Mouse (Mus musculus) hindbrain, embryonic 16.5 days (tissue): Measurements from ENCODE around the gene Hnf4a. TPM values are rescaled to one million over a fixed set of nuclear protein-coding genes. Genes with fewer than 3 reads are reported as not detected.

ENCODE experiments used
- ATAC-seq: fragments of 200-750 bp; cut with Nextera tagmentation; 2 replicates; pipeline ENCODE4 v1.8.0; 2017; ENCODE audit warnings: moderate TSS enrichment, moderate library complexity
- H3K27ac ChIP-seq: fragments of 300-500 bp; sonication (generic); 2 replicates; pipeline ENCODE4 v1.5.1; 2014; ENCODE audit warnings: low read depth, mild to moderate bottlenecking, control low read depth, low read length, moderate library complexity
- H3K27me3 ChIP-seq: fragments of 300-500 bp; sonication (generic); replicated peaks from 2 replicates; pipeline ENCODE4 v1.6.1; 2014; ENCODE audit warnings: low read length; ENCODE audit not compliant: control insufficient read depth, insufficient read depth
- H3K36me3 ChIP-seq: fragments of 300-500 bp; sonication (generic); 2 replicates; pipeline ENCODE4 v1.6.1; 2014; ENCODE audit warnings: mild to moderate bottlenecking, low read length, moderate library complexity, mixed read lengths; ENCODE audit not compliant: control insufficient read depth, insufficient read depth
- H3K4me1 ChIP-seq: fragments of 300-500 bp; sonication (generic); 2 replicates; pipeline ENCODE4 v1.6.1; 2014; ENCODE audit warnings: low read depth, low read length; ENCODE audit not compliant: control insufficient read depth, insufficient read depth
- H3K4me2 ChIP-seq: fragments of 300-500 bp; sonication (generic); 2 replicates; pipeline ENCODE4 v1.6.1; 2014; ENCODE audit warnings: mild to moderate bottlenecking, low read length, control low read depth, moderate library complexity
- H3K4me3 ChIP-seq: fragments of 300-500 bp; sonication (generic); 2 replicates; pipeline ENCODE4 v1.5.1; 2014; ENCODE audit warnings: mild to moderate bottlenecking, low read length, control low read depth, moderate library complexity
- H3K9ac ChIP-seq: fragments of 300-500 bp; sonication (generic); 2 replicates; pipeline ENCODE4 v1.6.1; 2014; ENCODE audit warnings: low read depth, mild to moderate bottlenecking, control low read depth, low read length, moderate library complexity
- H3K9me3 ChIP-seq: fragments of 300-500 bp; sonication (generic); 2 replicates; pipeline ENCODE4 v1.6.1; 2014; ENCODE audit warnings: mild to moderate bottlenecking, low read length, moderate library complexity; ENCODE audit not compliant: control insufficient read depth
- WGBS: fragments of 180-500 bp; shearing (Covaris S2); extraction: QIAGEN DNeasy Blood & Tissue Kit; methylation state at CpG from one replicate; pipeline ENCODE4 v1.1.7; 2014; 5-methylcytosine and 5-hydroxymethylcytosine counted together
- polyA plus RNA-seq: library from polyadenylated mRNA; unstranded; fragments of >200 nt; fragmentation: Nextera tagmentation; extraction: Ambion mirVana; gene quantifications from 2 replicates; pipeline ENCODE4 v1.2.1, GENCODE M21; 2015

Gene Hnf4a
- polyA plus RNA-seq, 1 experiment from 2014 or later = not detected

- no peak overlapping the region for H3K4me2 ChIP-seq
- WGBS = 73% methylated on average over 12 of the region's 12 CpGs
- no peaks in the 10 kb centered on the region for H3K27me3 ChIP-seq
- H3K4me3 ChIP-seq = no peak overlapping the region
- H3K9me3 ChIP-seq = no peaks in the 10 kb centered on the region
- no peak overlapping the region for H3K9ac ChIP-seq
- no peaks in the 10 kb centered on the region for H3K4me1 ChIP-seq
- no peaks in the 10 kb centered on the region for H3K36me3 ChIP-seq
- ATAC-seq = no peak
- no peak overlapping the region for H3K27ac ChIP-seq
Observed at GRCm38 (mm10) chr2:163590211-163590610, 83.6 kb downstream of the Hnf4a start.

GRCm38 (mm10) chr2:163590996-163591395 is 84.4 kb downstream of the Hnf4a start:
- no peaks in the 10 kb centered on the region for H3K9me3 ChIP-seq
- 74% methylated on average over 5 of the region's 5 CpGs for WGBS
- no peak overlapping the region for H3K4me2 ChIP-seq
- H3K27ac ChIP-seq = no peak overlapping the region
- H3K9ac ChIP-seq = no peak overlapping the region
- no peak overlapping the region for H3K4me3 ChIP-seq
- no peaks in the 10 kb centered on the region for H3K27me3 ChIP-seq
- no peaks in the 10 kb centered on the region for H3K4me1 ChIP-seq
- H3K36me3 ChIP-seq = no peaks in the 10 kb centered on the region
- no peak for ATAC-seq

DNA sequence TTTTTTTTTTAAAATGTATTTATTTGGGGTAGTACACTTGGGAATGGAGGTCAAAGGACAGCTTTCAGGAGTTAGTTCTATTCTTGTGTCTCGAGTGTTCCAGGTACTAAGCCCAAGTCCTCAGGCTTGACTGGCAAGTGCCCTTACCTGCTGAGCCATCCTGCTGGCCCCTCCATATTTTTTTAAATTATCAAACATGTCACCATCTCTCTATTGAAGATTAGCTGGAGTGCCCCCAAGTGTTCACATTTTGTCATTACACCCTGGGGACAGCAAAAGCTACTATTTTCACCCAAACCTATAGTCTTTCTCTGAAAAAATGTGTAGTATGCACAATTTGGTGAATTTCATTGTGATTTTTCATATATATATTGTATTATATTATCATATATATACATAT is 85.5 kb downstream of the Hnf4a start:
- H3K27ac ChIP-seq = no peak overlapping the region
- no peaks in the 10 kb centered on the region for H3K9me3 ChIP-seq
- 92% methylated on average over 1 of the region's 1 CpGs for WGBS
- H3K4me3 ChIP-seq = no peak overlapping the region
- no peaks in the 10 kb centered on the region for H3K36me3 ChIP-seq
- H3K27me3 ChIP-seq = no peaks in the 10 kb centered on the region
- H3K4me2 ChIP-seq = no peak overlapping the region
- H3K9ac ChIP-seq = no peak overlapping the region
- H3K4me1 ChIP-seq = no peaks in the 10 kb centered on the region; the same call in 1 of the 2 replicates
- no peak for ATAC-seq

DNA sequence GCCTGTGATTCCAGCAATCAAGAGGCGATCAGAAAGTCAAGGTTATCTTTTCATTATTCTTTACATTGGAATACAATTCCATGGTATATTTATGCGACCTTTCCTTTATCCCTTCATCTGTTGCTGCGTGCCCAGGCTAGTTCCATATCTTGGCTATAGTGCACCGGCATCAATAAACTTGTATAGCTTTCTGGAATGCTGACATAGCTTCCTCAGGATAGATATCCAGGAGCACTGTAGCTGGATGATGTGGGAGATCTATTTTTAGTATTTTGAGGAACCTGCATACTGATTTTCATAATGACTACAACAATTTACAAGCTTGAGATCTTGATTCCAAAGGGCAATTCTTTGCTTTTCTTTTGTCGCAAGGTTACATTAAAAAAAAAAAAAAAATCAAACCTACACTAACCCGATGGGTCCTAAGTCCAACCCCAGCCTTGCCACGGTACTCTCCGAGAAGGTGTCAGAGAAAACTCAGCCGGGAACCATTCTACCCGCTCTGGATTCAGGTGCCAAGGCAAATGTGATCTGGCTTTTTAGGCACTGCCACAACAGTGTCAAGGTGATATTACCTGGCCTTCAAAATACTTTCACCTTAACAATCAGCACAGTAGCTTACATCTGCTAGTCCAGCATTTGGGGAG is 87.2 kb downstream of the Hnf4a start:
- no peak overlapping the region for H3K4me3 ChIP-seq
- no peaks in the 10 kb centered on the region for H3K27me3 ChIP-seq
- 91% methylated on average over 10 of the region's 10 CpGs for WGBS
- no peak overlapping the region for H3K9ac ChIP-seq
- H3K27ac ChIP-seq = no peak overlapping the region
- H3K4me2 ChIP-seq = no peak overlapping the region
- H3K4me1 ChIP-seq = no peaks in the 10 kb centered on the region; the same call in 1 of the 2 replicates
- ATAC-seq = no peak
- H3K36me3 ChIP-seq = no peaks in the 10 kb centered on the region
- H3K9me3 ChIP-seq = no peaks in the 10 kb centered on the region

GRCm38 (mm10) chr2:163595119-163595518 is 88.5 kb downstream of the Hnf4a start:
- H3K9ac ChIP-seq = no peak overlapping the region
- H3K27ac ChIP-seq = no peak overlapping the region
- no peaks in the 10 kb centered on the region for H3K36me3 ChIP-seq

DNA sequence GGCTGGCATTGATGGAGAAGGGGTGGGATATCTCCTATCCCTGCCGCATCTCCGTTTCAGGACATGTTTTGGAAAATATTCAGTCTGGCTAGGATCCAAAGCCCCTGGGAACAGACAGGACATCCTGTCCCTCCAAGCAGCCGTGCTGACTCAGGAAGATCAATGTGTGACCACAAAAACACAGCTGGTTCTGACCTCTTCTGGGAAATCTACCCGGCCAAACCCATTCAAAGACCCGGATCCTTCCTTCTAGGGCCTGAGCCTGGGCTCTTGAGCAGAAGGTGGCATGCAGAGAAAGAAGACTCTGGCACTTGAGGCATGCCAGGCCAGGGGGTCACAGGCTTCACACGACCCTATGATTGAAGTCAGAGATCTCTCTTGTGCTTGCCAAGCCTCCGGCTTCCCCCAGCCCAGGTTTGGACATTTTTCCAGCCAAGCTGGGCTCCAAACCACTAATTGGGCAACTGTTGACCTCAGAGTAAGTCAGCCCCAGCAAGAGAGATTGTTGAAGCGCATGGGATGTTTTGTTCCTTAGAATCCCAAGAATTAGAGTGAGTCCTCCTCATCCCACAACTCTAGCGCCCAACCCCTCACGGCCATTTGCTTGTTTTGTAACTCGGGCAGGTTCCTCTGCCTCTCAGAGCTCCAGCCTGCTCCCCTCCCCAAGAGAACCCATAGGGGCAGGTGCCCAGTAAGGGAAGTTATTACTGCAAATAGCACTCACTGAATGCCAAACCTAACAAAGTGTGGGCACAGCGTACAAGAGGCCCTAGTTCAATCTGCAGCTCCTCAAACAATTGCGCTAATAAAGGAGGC is 89.7 kb downstream of the Hnf4a start:
- H3K9ac ChIP-seq = no peak overlapping the region
- H3K4me3 ChIP-seq = no peak overlapping the region
- no peaks in the 10 kb centered on the region; the same call in 1 of the 2 replicates for H3K4me1 ChIP-seq
- H3K27me3 ChIP-seq = no peaks in the 10 kb centered on the region
- no peak overlapping the region for H3K4me2 ChIP-seq
- 76% methylated on average over 13 of the region's 13 CpGs for WGBS
- 0 out of 2 replicates have a peak overlapping the region, but pooled peaks have one; percentile 17 for H3K27ac ChIP-seq
- ATAC-seq = no peak
- no peaks in the 10 kb centered on the region for H3K9me3 ChIP-seq
- no peaks in the 10 kb centered on the region for H3K36me3 ChIP-seq

More at GRCm38 (mm10) chr2:163595119-163595518, 88.5 kb downstream of the Hnf4a start:
- Histone ChIP-seq H3K9me3 (no peaks in the 10 kb centered on the region), H3K4me1 (no peaks in the 10 kb centered on the region; the same call in 1 of the 2 replicates), H3K4me3 (no peak overlapping the region), H3K4me2 (no peak overlapping the region), H3K27me3 (no peaks in the 10 kb centered on the region)
- ATAC-seq = no peak
- WGBS = 7% methylated on average over 2 of the region's 2 CpGs

- Histone ChIP-seq H3K27ac (no peak overlapping the region), H3K9ac (no peak overlapping the region), H3K27me3 (no peaks in the 10 kb centered on the region), H3K4me3 (no peak overlapping the region), H3K4me1 (peaks cover 2% of the 10 kb centered on the region), H3K36me3 (no peaks in the 10 kb centered on the region), H3K9me3 (no peaks in the 10 kb centered on the region), H3K4me2 (no peak overlapping the region)
- WGBS = 77% methylated on average over 3 of the region's 3 CpGs
- ATAC-seq = no peak
Observed at GRCm38 (mm10) chr2:163596873-163597155, 90.2 kb downstream of the Hnf4a start.

- Histone ChIP-seq H3K9me3 (no peaks in the 10 kb centered on the region), H3K36me3 (no peaks in the 10 kb centered on the region), H3K27ac (no peak overlapping the region), H3K4me1 (peaks cover 3% of the 10 kb centered on the region), H3K27me3 (no peaks in the 10 kb centered on the region), H3K9ac (no peak overlapping the region), H3K4me2 (no peak overlapping the region), H3K4me3 (no peak overlapping the region)
- no peak for ATAC-seq
- WGBS = 62% methylated on average over 4 of the region's 4 CpGs
Observed at GRCm38 (mm10) chr2:163597661-163598060, 91.1 kb downstream of the Hnf4a start.

DNA sequence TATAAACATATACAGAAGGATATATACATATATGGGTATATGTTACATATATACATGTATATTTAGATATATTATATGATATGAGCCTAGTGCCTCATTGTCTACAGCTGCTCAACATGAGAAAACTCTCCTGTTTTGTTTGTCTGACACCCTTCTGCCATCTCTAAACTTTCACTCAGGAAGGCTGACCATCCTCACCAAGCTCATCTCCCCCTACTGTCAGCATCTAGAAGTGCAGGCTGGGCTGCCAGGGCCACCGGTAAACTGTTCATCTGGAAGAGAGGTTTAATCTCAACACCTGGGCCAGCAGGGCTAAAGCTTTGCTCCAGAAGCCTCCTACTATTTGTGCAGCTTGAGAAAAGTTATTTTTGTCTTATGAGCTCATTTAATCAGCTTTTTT is 92.6 kb downstream of the Hnf4a start:
- Histone ChIP-seq H3K4me2 (no peak overlapping the region), H3K4me3 (no peak overlapping the region), H3K4me1 (peaks cover 11% of the 10 kb centered on the region), H3K9me3 (no peaks in the 10 kb centered on the region), H3K9ac (no peak overlapping the region), H3K27me3 (no peaks in the 10 kb centered on the region), H3K27ac (no peak overlapping the region), H3K36me3 (no peaks in the 10 kb centered on the region)
- 8% methylated on average over 1 of the region's 1 CpGs for WGBS
- no peak for ATAC-seq
